Mouse (Mus musculus) CD4-positive, CD25-positive, alpha-beta regulatory T cell, adult 4 months (primary cell): ENCODE data around the gene Khdc1b. TPM values are rescaled to one million over a fixed set of nuclear protein-coding genes. Genes with fewer than 3 reads are reported as not detected.
"Not testable (repeated sequence)": the region's sequence is repeated elsewhere in the genome, so short reads cannot be mapped to it uniquely, and the experiment has no call there.

ENCODE experiments used
- ATAC-seq: one replicate; pipeline ENCODE4 v1.8.0; 2017
- polyA plus RNA-seq, 2 experiments: library from polyadenylated mRNA; unstranded; fragments of 100-300 nt; shearing (Covaris generic); gene quantifications; one replicate each; pipeline ENCODE4 v1.2.1; 2017

Gene Khdc1b
- under 1 TPM in 1 of 2 experiments, not detected in 1; 0.20 TPM for polyA plus RNA-seq

- ATAC-seq, result no peak
These were observed at the start of gene Khdc1b for GRCm38 (mm10) chr1:21383256-21383655. TSS of gene Khdc1b (plus strand) at chr1:21383556.

- ATAC-seq, result no peak
These were observed 47.5 kb upstream of the Khdc1b start for GRCm38 (mm10) chr1:21335836-21336235.

GRCm38 (mm10) chr1:21340745-21341144, 42.6 kb upstream of the Khdc1b start:
- no peak for ATAC-seq

- ATAC-seq, result peak; percentile 76
These were observed 39.1 kb upstream of the Khdc1b start for GRCm38 (mm10) chr1:21344253-21344652.

GRCm38 (mm10) chr1:21344752-21345151, 38.6 kb upstream of the Khdc1b start:
- ATAC-seq, result not testable (repeated sequence)

GRCm38 (mm10) chr1:21349341-21349740, 34.0 kb upstream of the Khdc1b start, which contains the start of gene Khdc1a:
TSS of gene Khdc1a (plus strand) at chr1:21349641.
- no peak for ATAC-seq

- ATAC-seq, result not testable (repeated sequence)
These were observed 15.3 kb upstream of the Khdc1b start, which contains the start of gene Khdc1c for GRCm38 (mm10) chr1:21368031-21368430. TSS of gene Khdc1c (plus strand) at chr1:21368331.

GRCm38 (mm10) chr1:21391138-21391671, 7.8 kb downstream of the Khdc1b start:
- no peak for ATAC-seq

- ATAC-seq, result no peak
These were observed 19.4 kb downstream of the Khdc1b start for GRCm38 (mm10) chr1:21402804-21403203.

- no peak for ATAC-seq
These were observed 23.9 kb downstream of the Khdc1b start for GRCm38 (mm10) chr1:21407266-21407665.

GRCm38 (mm10) chr1:21411331-21412196, 28.2 kb downstream of the Khdc1b start:
- ATAC-seq, result peak; percentile 92

- ATAC-seq, result no peak
These were observed 28.8 kb downstream of the Khdc1b start for GRCm38 (mm10) chr1:21412197-21412555.

- no peak for ATAC-seq
These were observed 36.0 kb downstream of the Khdc1b start for GRCm38 (mm10) chr1:21419370-21419769.

- peak; percentile 83 for ATAC-seq
These were observed 42.3 kb downstream of the Khdc1b start for GRCm38 (mm10) chr1:21425654-21426053.

GRCm38 (mm10) chr1:21428079-21428478, 44.7 kb downstream of the Khdc1b start:
- ATAC-seq, result no peak

GRCm38 (mm10) chr1:21431666-21432065, 48.3 kb downstream of the Khdc1b start:
- ATAC-seq, result no peak

GRCm38 (mm10) chr1:21434853-21435252, 51.5 kb downstream of the Khdc1b start:
- no peak for ATAC-seq

Other genes starting within 250 kb of the Khdc1b start
- 1 to 10 TPM; 3.9 to 5.4 TPM for gene Tmem14a, start 165.0 kb upstream of the Khdc1b start, polyA plus RNA-seq
- gene Gsta3, start 143.0 kb upstream of the Khdc1b start, polyA plus RNA-seq, result 1 to 10 TPM; 3.3 to 3.8 TPM
- gene Khdc1a, start 33.9 kb upstream of the Khdc1b start, polyA plus RNA-seq, result 1 to 10 TPM; 1.9 to 2.1 TPM
- gene Khdc1c, start 15.2 kb upstream of the Khdc1b start, polyA plus RNA-seq, result not detected